Mouse (Mus musculus): ENCODE data around the gene Mkrn3. TPM values are rescaled to one million over a fixed set of nuclear protein-coding genes. Genes with fewer than 3 reads are reported as not detected.

The Mkrn3 gene
- polyA plus RNA-seq, 1 experiment from 2014 or later, result 3.6 TPM

DNA sequence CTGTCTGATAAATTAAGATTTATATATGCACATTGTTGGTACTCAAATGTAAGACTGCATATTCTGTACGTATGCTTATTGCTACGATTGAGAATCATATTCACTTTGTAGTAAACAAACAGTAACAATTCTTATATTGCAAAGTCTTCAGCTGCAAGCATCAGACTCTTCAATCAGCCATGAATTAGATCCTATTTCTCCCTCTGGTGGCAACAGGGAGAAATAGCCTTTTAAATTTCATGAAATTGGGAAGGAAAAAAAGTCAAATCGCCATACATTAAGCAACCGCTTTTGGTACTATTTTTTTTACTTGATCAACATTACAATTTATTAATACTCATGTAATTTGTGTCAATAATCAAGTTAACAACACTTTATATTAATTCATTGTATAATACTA, 31.6 kb downstream of the Mkrn3 start:
- ATAC-seq (replicated peaks; ENCODE audit: low FRiP score, low read depth) (no peak), DNase-seq (ENCODE audit: low spot score) (peak; percentile 24)
- 43% methylated on average over 4 of the region's 4 CpGs for WGBS
- Histone ChIP-seq H3K27ac (no peak overlapping the region), H3K36me3 (ENCODE audit: insufficient read depth, low read length) (no peaks in the 10 kb centered on the region), H3K4me1 (replicated peaks; ENCODE audit: insufficient read depth, low read length) (no peaks in the 10 kb centered on the region), H3K4me2 (ENCODE audit: low read length) (no peak overlapping the region), H3K9ac (ENCODE audit: low read depth, low read length) (no peak overlapping the region), H3K9me3 (replicated peaks; ENCODE audit: low read length) (no peaks in the 10 kb centered on the region), H3K27me3 (ENCODE audit: insufficient read depth, low read length) (no peaks in the 10 kb centered on the region), H3K4me3 (replicated peaks; ENCODE audit: low read depth, low read length) (no peak overlapping the region)
- peak; percentile 50; the same call in 1 of the 2 replicates for TF ChIP-seq CTCF (IDR thresholded peaks at IDR 0.05; ENCODE audit: low read depth)

- Histone ChIP-seq H3K9ac (ENCODE audit: low read depth, low read length) (no peak overlapping the region), H3K4me3 (replicated peaks; ENCODE audit: low read depth, low read length) (no peak overlapping the region), H3K27ac (no peak overlapping the region), H3K9me3 (replicated peaks; ENCODE audit: low read length) (no peaks in the 10 kb centered on the region), H3K4me1 (replicated peaks; ENCODE audit: insufficient read depth, low read length) (no peaks in the 10 kb centered on the region), H3K36me3 (ENCODE audit: insufficient read depth, low read length) (no peaks in the 10 kb centered on the region), H3K27me3 (ENCODE audit: insufficient read depth, low read length) (no peaks in the 10 kb centered on the region), H3K4me2 (ENCODE audit: low read length) (no peak overlapping the region)
- 6% methylated on average over 2 of the region's 2 CpGs for WGBS
- ATAC-seq (replicated peaks; ENCODE audit: low FRiP score, low read depth) (no peak), DNase-seq (ENCODE audit: low spot score) (peak; percentile 55)
- peak; percentile 73 for TF ChIP-seq CTCF (IDR thresholded peaks at IDR 0.05; ENCODE audit: low read depth)
Observed at GRCm38 (mm10) chr7:62382391-62382790, 37.5 kb downstream of the Mkrn3 start.

DNA sequence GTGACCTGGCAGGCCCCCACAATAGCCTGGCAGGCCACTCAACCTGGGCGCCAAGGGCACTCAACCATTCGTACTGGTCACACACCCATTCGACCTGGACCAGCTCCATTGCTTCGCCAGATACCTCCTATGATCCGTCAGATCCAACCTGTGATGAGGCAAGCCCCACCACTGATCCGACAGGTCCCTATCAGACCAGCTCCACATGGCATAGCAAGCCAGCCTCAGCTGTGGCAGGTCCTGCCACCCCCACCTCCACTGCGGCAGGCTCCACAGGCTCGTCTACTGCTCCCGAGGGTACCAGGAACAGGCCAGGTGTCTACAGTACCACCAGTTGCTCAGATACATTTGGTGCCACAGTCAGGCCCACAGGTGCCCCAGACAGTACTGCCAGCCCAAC, 41.4 kb downstream of the Mkrn3 start:
- no peak overlapping the region for H3K4me2 ChIP-seq (ENCODE audit: low read length)
- no peak for DNase-seq (ENCODE audit: low spot score)
- WGBS, result 84% methylated on average over 9 of the region's 9 CpGs
- no peak overlapping the region for H3K9ac ChIP-seq (ENCODE audit: low read depth, low read length)
- no peak for TF ChIP-seq CTCF (IDR thresholded peaks at IDR 0.05; ENCODE audit: low read depth)
- no peaks in the 10 kb centered on the region for H3K9me3 ChIP-seq (replicated peaks; ENCODE audit: low read length)
- no peak overlapping the region for H3K27ac ChIP-seq
- no peaks in the 10 kb centered on the region for H3K27me3 ChIP-seq (ENCODE audit: insufficient read depth, low read length)
- ATAC-seq (replicated peaks; ENCODE audit: low FRiP score, low read depth), result no peak; the same call in 1 of the 2 replicates
- H3K36me3 ChIP-seq (ENCODE audit: insufficient read depth, low read length), result no peaks in the 10 kb centered on the region
- H3K4me1 ChIP-seq (replicated peaks; ENCODE audit: insufficient read depth, low read length), result no peaks in the 10 kb centered on the region
- no peak overlapping the region for H3K4me3 ChIP-seq (replicated peaks; ENCODE audit: low read depth, low read length)

DNA sequence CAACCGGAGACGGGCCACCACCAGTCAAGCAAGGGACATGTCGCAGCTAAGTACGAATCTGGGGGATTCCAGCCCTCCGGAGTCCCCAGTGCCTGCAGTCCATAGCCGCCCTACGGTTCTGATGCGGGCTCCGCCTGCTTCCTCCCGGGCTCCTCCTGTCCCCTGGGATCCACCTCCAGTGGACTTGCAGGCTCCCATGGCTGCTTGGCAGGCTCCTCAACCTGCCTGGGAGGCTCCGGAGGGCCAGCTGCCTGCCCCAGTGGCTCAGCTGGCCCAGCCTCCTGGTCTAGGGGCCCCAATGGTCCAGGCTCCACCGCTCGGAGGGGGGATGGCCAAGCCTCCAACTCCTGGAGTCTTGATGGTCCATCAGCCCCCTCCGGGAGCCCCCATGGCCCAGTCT, 42.6 kb downstream of the Mkrn3 start:
- Histone ChIP-seq H3K9me3 (replicated peaks; ENCODE audit: low read length) (no peaks in the 10 kb centered on the region), H3K4me1 (replicated peaks; ENCODE audit: insufficient read depth, low read length) (no peaks in the 10 kb centered on the region), H3K36me3 (ENCODE audit: insufficient read depth, low read length) (no peaks in the 10 kb centered on the region), H3K27ac (no peak overlapping the region), H3K9ac (ENCODE audit: low read depth, low read length) (no peak overlapping the region), H3K27me3 (ENCODE audit: insufficient read depth, low read length) (no peaks in the 10 kb centered on the region), H3K4me3 (replicated peaks; ENCODE audit: low read depth, low read length) (peak overlapping the region; percentile 30), H3K4me2 (ENCODE audit: low read length) (peak overlapping the region; percentile 55)
- no peak; the same call in 1 of the 2 replicates for ATAC-seq (replicated peaks; ENCODE audit: low FRiP score, low read depth)
- 32% methylated on average over 14 of the region's 14 CpGs for WGBS
- no peak for TF ChIP-seq CTCF (IDR thresholded peaks at IDR 0.05; ENCODE audit: low read depth)
- DNase-seq (ENCODE audit: low spot score), result no peak

GRCm38 (mm10) chr7:62376510-62377304, 43.2 kb downstream of the Mkrn3 start, which contains the start of gene Magel2:
Gene Magel2, plus strand, starts transcription at chr7:62377010.
- no peak for TF ChIP-seq CTCF (IDR thresholded peaks at IDR 0.05; ENCODE audit: low read depth)
- H3K4me2 ChIP-seq (ENCODE audit: low read length), result peak within 1 kb of the TSS; percentile 55
- H3K4me3 ChIP-seq (replicated peaks; ENCODE audit: low read depth, low read length), result peak within 1 kb of the TSS; percentile 30
- no peaks in the 10 kb centered on the region for H3K36me3 ChIP-seq (ENCODE audit: insufficient read depth, low read length)
- WGBS, result 28% methylated on average over 31 of the region's 31 CpGs
- DNase-seq (ENCODE audit: low spot score), result peak; percentile 2
- H3K4me1 ChIP-seq (replicated peaks; ENCODE audit: insufficient read depth, low read length), result no peaks in the 10 kb centered on the region
- no peaks in the 10 kb centered on the region for H3K9me3 ChIP-seq (replicated peaks; ENCODE audit: low read length)
- no peaks in the 10 kb centered on the region for H3K27me3 ChIP-seq (ENCODE audit: insufficient read depth, low read length)
- no peak within 1 kb of the TSS for H3K9ac ChIP-seq (ENCODE audit: low read depth, low read length)
- no peak within 1 kb of the TSS for H3K27ac ChIP-seq
- ATAC-seq (replicated peaks; ENCODE audit: low FRiP score, low read depth), result peak; percentile 43; the same call in 1 of the 2 replicates

DNA sequence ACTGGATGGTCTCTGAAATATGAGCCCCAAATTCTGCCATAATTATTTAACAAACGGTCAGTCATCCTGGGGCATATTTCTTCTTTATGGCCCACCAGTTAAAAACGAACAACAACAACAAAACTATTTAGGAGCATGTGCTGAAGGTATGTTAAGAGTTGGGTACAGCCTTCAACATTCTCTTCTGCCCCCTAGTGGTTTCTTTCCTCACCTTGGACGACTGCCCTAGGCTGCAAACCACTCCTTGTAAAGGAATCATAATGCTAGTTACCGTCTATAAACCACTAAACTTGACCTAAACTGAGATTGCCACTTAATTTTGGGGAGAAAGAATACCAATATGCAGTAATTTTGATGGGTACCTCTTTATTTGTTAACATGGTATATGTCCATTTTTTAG, 44.3 kb downstream of the Mkrn3 start:
- no peak overlapping the region for H3K4me2 ChIP-seq (ENCODE audit: low read length)
- H3K4me1 ChIP-seq (replicated peaks; ENCODE audit: insufficient read depth, low read length), result no peaks in the 10 kb centered on the region
- no peak overlapping the region for H3K4me3 ChIP-seq (replicated peaks; ENCODE audit: low read depth, low read length)
- TF ChIP-seq CTCF (IDR thresholded peaks at IDR 0.05; ENCODE audit: low read depth), result peak; percentile 65
- no peak overlapping the region for H3K27ac ChIP-seq
- H3K27me3 ChIP-seq (ENCODE audit: insufficient read depth, low read length), result no peaks in the 10 kb centered on the region
- no peaks in the 10 kb centered on the region for H3K36me3 ChIP-seq (ENCODE audit: insufficient read depth, low read length)
- no peak overlapping the region for H3K9ac ChIP-seq (ENCODE audit: low read depth, low read length)
- no peaks in the 10 kb centered on the region for H3K9me3 ChIP-seq (replicated peaks; ENCODE audit: low read length)
- 31% methylated on average over 4 of the region's 4 CpGs for WGBS
- DNase-seq (ENCODE audit: low spot score), result peak; percentile 18
- no peak for ATAC-seq (replicated peaks; ENCODE audit: low FRiP score, low read depth)

Other genes with a start within 250 kb of the Mkrn3 start
- 50.7 and 51.5 TPM in 2 replicates for gene Ndn, start 73.6 kb downstream of the Mkrn3 start, polyA plus RNA-seq (2015; fragmentation: Nextera tagmentation; extraction: Ambion mirVana)
- gene Magel2, start 43.1 kb downstream of the Mkrn3 start, polyA plus RNA-seq (2015; fragmentation: Nextera tagmentation; extraction: Ambion mirVana), result 0.09 TPM in 1 of 2 replicates, not detected in the other
- gene Peg12, start 44.4 kb upstream of the Mkrn3 start, polyA plus RNA-seq (2015; fragmentation: Nextera tagmentation; extraction: Ambion mirVana), result 18.4 and 20.1 TPM in 2 replicates

All from kidney, postnatal 0 days (tissue).